Mouse (Mus musculus) neural tube, embryonic 11.5 days (tissue): Measurements from ENCODE around the gene Kctd21. TPM values are rescaled to one million over a fixed set of nuclear protein-coding genes. Genes with fewer than 3 reads are reported as not detected.

Source experiments
- ATAC-seq: fragments of 200-750 bp; cut with Nextera tagmentation; 2 replicates; pipeline ENCODE4 v1.8.0; 2017; ENCODE audit warnings: moderate number of reproducible peaks, mild to moderate bottlenecking, moderate TSS enrichment, moderate library complexity; ENCODE audit not compliant: insufficient read depth, low FRiP score, low TSS enrichment
- DNase-seq: peaks from one replicate; pipeline ENCODE4 v3.0.0-alpha.2; 2015; ENCODE audit warnings: low spot score
- H3K27ac ChIP-seq: fragments of 300-500 bp; sonication (generic); 2 replicates; pipeline ENCODE4 v1.5.1; 2014; ENCODE audit warnings: low read depth, mild to moderate bottlenecking, low read length
- H3K27me3 ChIP-seq: fragments of 300-500 bp; sonication (generic); 2 replicates; pipeline ENCODE4 v1.6.1; 2014; ENCODE audit warnings: mild to moderate bottlenecking, low read length, mixed read lengths; ENCODE audit not compliant: control insufficient read depth, insufficient read depth
- H3K36me3 ChIP-seq: fragments of 300-500 bp; sonication (generic); 2 replicates; pipeline ENCODE4 v1.6.1; 2014; ENCODE audit warnings: mild to moderate bottlenecking, low read length, moderate library complexity, mixed read lengths; ENCODE audit not compliant: control insufficient read depth, insufficient read depth
- H3K4me1 ChIP-seq: fragments of 300-500 bp; sonication (generic); 2 replicates; pipeline ENCODE4 v1.6.1; 2014; ENCODE audit warnings: low read length, mixed read lengths; ENCODE audit not compliant: control insufficient read depth, insufficient read depth
- H3K4me2 ChIP-seq: fragments of 300-500 bp; sonication (generic); 2 replicates; pipeline ENCODE4 v1.6.1; 2014; ENCODE audit warnings: low read depth, mild to moderate bottlenecking, moderate library complexity
- H3K4me3 ChIP-seq: fragments of 300-500 bp; sonication (generic); 2 replicates; pipeline ENCODE4 v1.5.1; 2014; ENCODE audit warnings: low read depth, low read length
- H3K9ac ChIP-seq: fragments of 300-500 bp; sonication (generic); 2 replicates; pipeline ENCODE4 v1.6.1; 2014; ENCODE audit warnings: mild to moderate bottlenecking, low read length
- H3K9me3 ChIP-seq: fragments of 300-500 bp; sonication (generic); 2 replicates; pipeline ENCODE4 v1.6.1; 2016; ENCODE audit warnings: low read length; ENCODE audit not compliant: control insufficient read depth
- WGBS: fragments of 180-500 bp; shearing (Covaris S2); extraction: QIAGEN DNeasy Blood & Tissue Kit; methylation state at CpG from one replicate; pipeline ENCODE4 v1.1.7; 2014; 5-methylcytosine and 5-hydroxymethylcytosine counted together
- polyA plus RNA-seq: library from polyadenylated mRNA; unstranded; fragments of >200 nt; fragmentation: Nextera tagmentation; extraction: Ambion mirVana; gene quantifications from 2 replicates; pipeline ENCODE4 v1.2.1, GENCODE M21; 2014

Gene Kctd21
- polyA plus RNA-seq, 1 experiment from 2014 or later, result 6.1 TPM

- Histone ChIP-seq H3K4me2 (no peak overlapping the region), H3K9ac (no peak overlapping the region), H3K4me3 (no peak overlapping the region), H3K27ac (0 out of 2 replicates have a peak overlapping the region, but pooled peaks have one; percentile 14), H3K36me3 (no peaks in the 10 kb centered on the region), H3K9me3 (no peaks in the 10 kb centered on the region), H3K27me3 (no peaks in the 10 kb centered on the region), H3K4me1 (no peaks in the 10 kb centered on the region)
- peak; percentile 88 for ATAC-seq
- DNase-seq, result peak; percentile 21
- WGBS, result 74% methylated on average over 13 of the region's 13 CpGs
Measured at GRCm38 (mm10) chr7:97391293-97392078, 59.4 kb downstream of the Kctd21 start.

- ATAC-seq (0 out of 2 replicates have a peak, but pooled peaks have one; percentile 13), DNase-seq (no peak)
- no peak overlapping the region for H3K9ac ChIP-seq
- H3K4me3 ChIP-seq, result no peak overlapping the region
- H3K9me3 ChIP-seq, result no peaks in the 10 kb centered on the region
- no peak overlapping the region for H3K27ac ChIP-seq
- H3K36me3 ChIP-seq, result no peaks in the 10 kb centered on the region
- H3K27me3 ChIP-seq, result no peaks in the 10 kb centered on the region
- no peak overlapping the region for H3K4me2 ChIP-seq
- no peaks in the 10 kb centered on the region for H3K4me1 ChIP-seq
- 88% methylated on average over 6 of the region's 6 CpGs for WGBS
Measured at GRCm38 (mm10) chr7:97392079-97392445, 59.9 kb downstream of the Kctd21 start.

DNA sequence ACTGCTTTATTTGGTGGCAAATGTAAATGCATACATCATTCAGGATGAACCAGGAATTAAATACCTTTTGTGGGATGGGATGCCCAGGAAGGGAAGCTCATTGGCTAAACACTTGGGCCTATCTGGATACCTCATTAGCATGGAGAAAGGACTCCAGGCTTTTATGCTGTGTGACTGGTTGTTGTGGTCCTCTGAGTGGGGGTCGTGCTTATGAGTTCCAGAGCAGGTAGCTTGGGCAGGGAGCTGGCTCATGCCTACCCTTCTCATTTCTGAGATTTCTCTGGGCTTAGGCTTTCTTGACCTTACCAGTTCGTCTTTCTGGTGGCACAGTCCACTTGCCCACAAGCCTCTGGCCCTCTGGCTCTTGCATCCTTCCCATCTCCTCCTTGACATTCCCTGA lies 62.2 kb downstream of the Kctd21 start:
- Histone ChIP-seq H3K4me2 (no peak overlapping the region), H3K9me3 (no peaks in the 10 kb centered on the region), H3K27ac (no peak overlapping the region), H3K4me3 (no peak overlapping the region), H3K36me3 (no peaks in the 10 kb centered on the region), H3K4me1 (no peaks in the 10 kb centered on the region), H3K9ac (no peak overlapping the region), H3K27me3 (no peaks in the 10 kb centered on the region)
- no peak for DNase-seq
- no peak for ATAC-seq
- WGBS, result 86% methylated on average over 2 of the region's 2 CpGs

DNA sequence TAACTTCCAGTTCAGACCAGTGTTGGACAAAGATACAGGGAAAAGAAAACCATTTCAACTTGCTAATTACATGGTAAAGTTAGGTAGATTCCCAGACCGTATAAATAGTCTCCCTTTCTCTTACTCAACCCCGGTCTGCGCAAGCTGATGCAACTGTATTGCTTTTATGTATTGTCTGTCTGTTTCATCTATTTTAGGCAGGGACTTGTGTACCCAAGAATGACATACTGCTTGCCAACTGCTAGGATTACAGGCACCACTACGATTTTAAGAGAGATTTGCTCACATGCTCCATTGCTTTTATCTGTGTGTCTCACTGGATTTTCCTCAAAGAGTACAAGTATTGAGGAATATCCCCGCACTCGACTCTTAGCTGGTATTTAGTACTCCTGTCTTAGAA lies 66.8 kb downstream of the Kctd21 start:
- no peaks in the 10 kb centered on the region for H3K27me3 ChIP-seq
- ATAC-seq, result no peak
- no peak overlapping the region for H3K4me3 ChIP-seq
- WGBS, result 93% methylated on average over 6 of the region's 6 CpGs
- peaks cover 4% of the 10 kb centered on the region for H3K4me1 ChIP-seq
- H3K36me3 ChIP-seq, result no peaks in the 10 kb centered on the region
- H3K27ac ChIP-seq, result no peak overlapping the region
- H3K9ac ChIP-seq, result no peak overlapping the region
- H3K9me3 ChIP-seq, result no peaks in the 10 kb centered on the region
- no peak overlapping the region for H3K4me2 ChIP-seq
- DNase-seq, result no peak

Other genes starting within 250 kb of the Kctd21 start
- 2.8 and 3.3 TPM in 2 replicates for gene Usp35, start 307 bp upstream of the Kctd21 start, polyA plus RNA-seq
- 33.5 and 35.9 TPM in 2 replicates for gene Alg8, start 39.3 kb downstream of the Kctd21 start, polyA plus RNA-seq
- 320 and 333 TPM in 2 replicates for gene Ndufc2, start 67.7 kb downstream of the Kctd21 start, polyA plus RNA-seq
- gene Thrsp, start 85.4 kb downstream of the Kctd21 start, polyA plus RNA-seq, result 0.17 and 0.19 TPM in 2 replicates
- gene Kctd14, start 119.0 kb downstream of the Kctd21 start, polyA plus RNA-seq, result 0.64 and 1.5 TPM in 2 replicates
- gene Ints4, start 148.6 kb downstream of the Kctd21 start, polyA plus RNA-seq, result 65.2 and 66.6 TPM in 2 replicates
- 37.0 and 41.1 TPM in 2 replicates for gene Aamdc, start 247.2 kb downstream of the Kctd21 start, polyA plus RNA-seq
- gene Rsf1, start 247.6 kb downstream of the Kctd21 start, polyA plus RNA-seq, result 21.8 and 25.3 TPM in 2 replicates